Mouse (Mus musculus) ES-Bruce4 (cell line): ENCODE results near the gene BC017158.

Experiments
- CTCF ChIP-seq: IDR thresholded peaks from one replicate; pipeline ENCODE4 v1.8.1; 2011; ENCODE audit warnings: low read depth, low read length
- EP300 ChIP-seq: IDR thresholded peaks from 2 replicates; pipeline ENCODE4 v1.6.1; 2011; ENCODE audit warnings: low read depth, low read length; ENCODE audit not compliant: insufficient read depth

- TF ChIP-seq EP300 (no peak), CTCF (no peak)
These were observed 716 bp downstream of the BC017158 start for GRCm38 (mm10) chr7:128297291-128297616.
